13 mouse cellular contexts compared by ENCODE assay signal in genomic region chr11:106573476-106574240, GRCm38 (mm10). TPM values are rescaled to one million over a fixed set of nuclear protein-coding genes. Genes with fewer than 3 reads are reported as not detected.
A peak's percentile ranks its signal among the peaks of the same experiment; 100 is the strongest.
DNase-seq lines count a peak whose midpoint lies in the region; ATAC-seq and TF ChIP-seq lines count a peak whose summit lies in the region.
"Had no signal": no experiment of that assay in that cellular context is flagged by ENCODE, and none has a peak within 500 bp of the region (broad histone marks: within the 10 kb centered on the region; RNA-seq: fewer than 3 reads in every experiment).

No protein-coding gene starts in this region.

- TF ChIP-seq POLR2A in lung, adult 2 months (IDR thresholded peaks at IDR 0.05; ENCODE audit: borderline replicate concordance, extremely low read depth, low read depth, low read length), result no peak

- peak overlapping the region; percentile 77 for H3K27ac ChIP-seq in heart, embryonic 13.5 days (replicated peaks)
- H3K27ac ChIP-seq in lung, embryonic 14.5 days (ENCODE audit: low read depth), result peak overlapping the region; percentile 59; the same call in 1 of the 2 replicates
- peak overlapping the region; percentile 56; the same call in 1 of the 2 replicates for H3K27ac ChIP-seq in limb, embryonic 13.5 days

- WGBS in heart, embryonic 13.5 days, result 47% methylated on average over 9 of the region's 9 CpGs
- 49% methylated on average over 9 of the region's 9 CpGs for WGBS in lung, embryonic 14.5 days
- WGBS in lung, adult 2 months, result 51% methylated on average over 9 of the region's 9 CpGs
- 45% methylated on average over 9 of the region's 9 CpGs for WGBS in limb, embryonic 13.5 days

- H3K36me3 ChIP-seq in heart, embryonic 13.5 days, result no peaks in the 10 kb centered on the region
- H3K36me3 ChIP-seq in lung, embryonic 14.5 days (ENCODE audit: insufficient read depth), result no peaks in the 10 kb centered on the region
- no peaks in the 10 kb centered on the region for H3K36me3 ChIP-seq in limb, embryonic 13.5 days

- peak overlapping the region; percentile 27 for H3K4me2 ChIP-seq in heart, embryonic 13.5 days
- H3K4me2 ChIP-seq in lung, embryonic 14.5 days, result 0 out of 2 replicates have a peak overlapping the region, but pooled peaks have one; percentile 7
- H3K4me2 ChIP-seq in limb, embryonic 13.5 days (replicated peaks), result no peak overlapping the region

- H3K4me3 ChIP-seq in heart, embryonic 13.5 days, result no peak overlapping the region
- H3K4me3 ChIP-seq in lung, embryonic 14.5 days (ENCODE audit: low read depth, low read length), result no peak overlapping the region
- no peak overlapping the region for H3K4me3 ChIP-seq in lung, adult 2 months (replicated peaks; ENCODE audit: extremely low read depth, low read depth, low read length)
- no peak overlapping the region for H3K4me3 ChIP-seq in limb, embryonic 13.5 days
- H3K4me3 ChIP-seq: megakaryocyte, embryonic 14.5 days had no signal

- ATAC-seq in heart, embryonic 13.5 days (ENCODE audit: extremely low read depth, insufficient number of reproducible peaks, low FRiP score, low TSS enrichment), result no peak
- ATAC-seq in lung, embryonic 14.5 days (ENCODE audit: insufficient read depth), result no peak
- no peak for ATAC-seq in limb, embryonic 13.5 days (ENCODE audit: low FRiP score, low read depth)
- ATAC-seq: inflammation-experienced regulatory T-cells, adult 6 months had no signal

- intact Hi-C loops in left cerebral cortex, postnatal 25 days (cut with DNase I), result no loop called here

- H3K9me3 ChIP-seq in heart, embryonic 13.5 days, result no peaks in the 10 kb centered on the region
- H3K9me3 ChIP-seq in lung, embryonic 14.5 days (ENCODE audit: low read depth, low read length), result no peaks in the 10 kb centered on the region
- H3K9me3 ChIP-seq in limb, embryonic 13.5 days, result no peaks in the 10 kb centered on the region
- H3K9me3 ChIP-seq: megakaryocyte, embryonic 14.5 days had no signal

- H3K9ac ChIP-seq in heart, embryonic 13.5 days, result peak overlapping the region; percentile 65
- no peak overlapping the region; the same call in 1 of the 2 replicates for H3K9ac ChIP-seq in lung, embryonic 14.5 days
- H3K9ac ChIP-seq in limb, embryonic 13.5 days, result no peak overlapping the region

- DNase-seq in heart, adult 11 months, result no peak
- DNase-seq in lung, embryonic 14.5 days, result no peak
- DNase-seq in lung, adult 2 months, result no peak
- DNase-seq in R1 (ENCODE audit: low read depth, low spot score), result peak; percentile 92
- no peak for DNase-seq in left cerebral cortex, postnatal 25 days (ENCODE audit: low spot score in 2 of 2)
- DNase-seq in cerebellum, postnatal 25 days, result no peak
- DNase-seq: embryo, embryonic 11 days; thymus, postnatal 14 days had no signal

- TF ChIP-seq CTCF in lung, embryonic 14.5 days (IDR thresholded peaks at IDR 0.05; ENCODE audit: low read depth), result no peak
- no peak for TF ChIP-seq CTCF in lung, adult 2 months (IDR thresholded peaks at IDR 0.05; ENCODE audit: insufficient read depth, low read length)

- peaks cover 71% of the 10 kb centered on the region for H3K4me1 ChIP-seq in heart, embryonic 13.5 days
- peaks cover 21% of the 10 kb centered on the region for H3K4me1 ChIP-seq in lung, embryonic 14.5 days (ENCODE audit: insufficient read depth)
- peaks cover 12% of the 10 kb centered on the region for H3K4me1 ChIP-seq in lung, adult 2 months (ENCODE audit: control insufficient read depth, insufficient read depth, low read length)
- peaks cover 33% of the 10 kb centered on the region for H3K4me1 ChIP-seq in limb, embryonic 13.5 days

- H3K27me3 ChIP-seq in heart, embryonic 13.5 days (replicated peaks), result no peaks in the 10 kb centered on the region
- H3K27me3 ChIP-seq in lung, embryonic 14.5 days (ENCODE audit: insufficient read depth, low read length), result no peaks in the 10 kb centered on the region
- H3K27me3 ChIP-seq in limb, embryonic 13.5 days, result no peaks in the 10 kb centered on the region
- H3K27me3 ChIP-seq: CH12.LX; megakaryocyte, embryonic 14.5 days had no signal

RNA-seq across cellular contexts. Expression of gene Tex2, which starts 39.6 kb away (rescaled TPM):
- 12.3 and 13.1 TPM in 2 replicates for polyA plus RNA-seq in heart, embryonic 13.5 days (2015; fragmentation: Nextera tagmentation; extraction: Ambion mirVana)
- polyA plus RNA-seq in lung, embryonic 14.5 days (2014; fragmentation: Nextera tagmentation; extraction: Ambion mirVana), result 10.9 and 11.3 TPM in 2 replicates
- polyA plus RNA-seq in lung, adult 2 months (2012; rRNA removed), result 12.6 and 15.1 TPM in 2 replicates
- 7.5 and 8.2 TPM in 2 replicates for polyA plus RNA-seq in limb, embryonic 13.5 days (2015; fragmentation: Nextera tagmentation; extraction: Ambion mirVana)
- total RNA-seq in left cerebral cortex, postnatal 25 days (2021), result 100 to 1,000 TPM; 116 to 117 TPM
